Mouse (Mus musculus) C3H10T1/2 (cell line): ENCODE data around the gene Prdx2. TPM values are rescaled to one million over a fixed set of nuclear protein-coding genes. Genes with fewer than 3 reads are reported as not detected.

Source experiments
- polyA plus RNA-seq, 2 experiments: library from polyadenylated mRNA; unstranded; fragments of >200 nt; fragmentation: generic; extraction: Trizol; gene quantifications; one replicate each; pipeline ENCODE4 v1.2.1; 2012; ENCODE audit warnings: missing spikeins in 2 of 2

Prdx2 gene
- 100 to 1,000 TPM; 723 to 905 TPM for polyA plus RNA-seq

GRCm38 (mm10) chr8:84969241-84970134, at the start of gene Prdx2, which contains the start of the genes Gm49661 and Rnaseh2a:
Gene Prdx2 (plus strand): TSS chr8:84969587.
Gene Gm49661 (minus strand): TSS chr8:84969433.
Gene Rnaseh2a (minus strand): TSS chr8:84969767.

DNA sequence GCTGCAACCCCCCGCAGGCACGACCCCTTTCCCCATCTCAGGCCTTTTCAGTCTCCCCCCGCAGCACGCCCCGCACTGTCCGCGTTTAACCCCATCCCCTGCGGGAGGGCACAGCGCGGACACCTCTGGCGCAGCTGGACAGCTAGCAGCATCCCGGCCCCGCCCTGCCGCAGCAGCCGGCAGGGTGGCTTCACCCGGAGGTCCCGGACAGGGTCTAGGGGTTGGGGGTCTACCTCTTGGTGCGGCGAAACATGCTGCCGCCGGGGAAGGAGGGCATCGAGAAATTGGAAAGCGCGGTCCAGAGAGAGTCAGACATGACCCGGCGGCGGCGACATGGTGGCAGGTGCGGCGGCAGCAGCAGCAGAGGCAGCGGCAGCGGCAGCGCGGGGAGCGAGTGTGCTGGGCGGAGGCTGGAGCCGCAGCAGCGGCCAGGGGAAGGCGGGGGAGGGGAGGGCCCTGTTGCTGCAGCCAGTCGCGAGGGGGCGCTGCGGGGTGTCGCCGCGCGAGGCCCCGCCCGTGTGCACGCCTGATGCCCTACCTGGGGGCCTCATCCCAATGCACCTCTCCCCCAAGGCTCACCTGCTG, 32.3 kb upstream of the Prdx2 start, which contains the start of gene Mast1:
Gene Mast1, minus strand, starts transcription at position 398 of the 585 bp plus-strand sequence.

GRCm38 (mm10) chr8:84946528-84947240, 22.7 kb upstream of the Prdx2 start, which contains the start of gene Rtbdn:
Gene Rtbdn (plus strand): TSS chr8:84946991.

GRCm38 (mm10) chr8:84978248-84978940, 9.0 kb downstream of the Prdx2 start, which contains the start of gene Junb:
Gene Junb (minus strand): TSS chr8:84978718.

GRCm38 (mm10) chr8:84990349-84990748, 21.0 kb downstream of the Prdx2 start, which contains the start of gene Hook2:
Gene Hook2 (plus strand): TSS chr8:84990603.

DNA sequence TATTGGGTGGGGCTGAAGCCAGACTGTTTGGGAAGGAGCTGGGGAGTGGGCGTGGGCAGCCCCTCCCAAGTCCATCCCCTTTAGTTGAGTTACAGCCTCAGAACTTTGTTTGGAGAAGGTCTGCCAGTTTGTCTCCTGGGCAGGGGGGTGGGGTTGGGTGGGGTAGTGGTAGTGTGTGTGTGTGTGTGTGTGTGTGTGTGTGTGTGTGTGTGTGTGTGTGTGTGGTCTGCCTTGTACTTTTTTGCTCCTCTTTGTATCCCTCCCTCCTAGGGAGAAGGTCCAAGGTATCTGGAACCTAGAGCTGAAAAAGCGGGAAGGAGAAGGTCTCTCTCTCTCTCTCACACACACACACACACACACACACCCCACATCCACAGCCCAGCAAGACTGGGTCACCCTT, 45.0 kb downstream of the Prdx2 start, which contains the start of gene Best2:
Gene Best2, minus strand, starts transcription at position 101 of the 400 bp plus-strand sequence.

Other genes starting within 250 kb of the Prdx2 start
- gene G430095P16Rik, start 246.6 kb upstream of the Prdx2 start, polyA plus RNA-seq: 10 to 100 TPM in 1 of 2 experiments, 1 to 10 TPM in 1; 8.1 to 10.0 TPM
- gene Nfix, start 169.2 kb upstream of the Prdx2 start, polyA plus RNA-seq: 100 to 1,000 TPM in 1 of 2 experiments, 10 to 100 TPM in 1; 92.3 to 315 TPM
- 10 to 100 TPM in 1 of 2 experiments, 1 to 10 TPM in 1; 2.8 to 12.6 TPM for gene Dand5, start 146.8 kb upstream of the Prdx2 start, polyA plus RNA-seq
- 10 to 100 TPM; 31.0 to 75.6 TPM for gene Gadd45gip1, start 138.1 kb upstream of the Prdx2 start, polyA plus RNA-seq
- gene Rad23a, start 128.9 kb upstream of the Prdx2 start, polyA plus RNA-seq: 10 to 100 TPM; 61.5 to 69.9 TPM
- gene Calr, start 122.7 kb upstream of the Prdx2 start, polyA plus RNA-seq: 100 to 1,000 TPM; 585 to 801 TPM
- gene Farsa, start 112.6 kb upstream of the Prdx2 start, polyA plus RNA-seq: 100 to 1,000 TPM in 1 of 2 experiments, 10 to 100 TPM in 1; 76.6 to 106 TPM
- gene Syce2, start 97.5 kb upstream of the Prdx2 start, polyA plus RNA-seq: 1 to 10 TPM in 1 of 2 experiments, under 1 TPM in 1; 0.08 to 3.1 TPM
- 10 to 100 TPM in 1 of 2 experiments, 1 to 10 TPM in 1; 4.6 to 16.7 TPM for gene Gcdh, start 75.7 kb upstream of the Prdx2 start, polyA plus RNA-seq
- gene Klf1, start 67.7 kb upstream of the Prdx2 start, polyA plus RNA-seq: under 1 TPM; 0.08 to 0.27 TPM
- 10 to 100 TPM; 11.5 to 17.3 TPM for gene Dnase2a, start 61.0 kb upstream of the Prdx2 start, polyA plus RNA-seq
- gene Mast1, start 32.2 kb upstream of the Prdx2 start, polyA plus RNA-seq: under 1 TPM in 1 of 2 experiments, not detected in 1; 0.06 TPM
- under 1 TPM in 1 of 2 experiments, not detected in 1; 0.05 TPM for gene Rtbdn, start 22.6 kb upstream of the Prdx2 start, polyA plus RNA-seq
- not detected for gene Gm49661, start 154 bp upstream of the Prdx2 start, polyA plus RNA-seq
- gene Rnaseh2a, start 180 bp downstream of the Prdx2 start, polyA plus RNA-seq: 100 to 1,000 TPM in 1 of 2 experiments, 10 to 100 TPM in 1; 85.1 to 248 TPM
- gene Junb, start 9.1 kb downstream of the Prdx2 start, polyA plus RNA-seq: 10 to 100 TPM; 27.0 to 43.6 TPM
- gene Hook2, start 21.0 kb downstream of the Prdx2 start, polyA plus RNA-seq: 1 to 10 TPM; 2.4 to 5.2 TPM
- gene Best2, start 44.9 kb downstream of the Prdx2 start, polyA plus RNA-seq: under 1 TPM in 1 of 2 experiments, not detected in 1; 0.17 TPM
- 100 to 1,000 TPM; 150 to 247 TPM for gene Asna1, start 55.7 kb downstream of the Prdx2 start, polyA plus RNA-seq
- 100 to 1,000 TPM; 205 to 250 TPM for gene Trir, start 57.2 kb downstream of the Prdx2 start, polyA plus RNA-seq
- 10 to 100 TPM in 1 of 2 experiments, 1 to 10 TPM in 1; 8.0 to 41.1 TPM for gene Tnpo2, start 67.3 kb downstream of the Prdx2 start, polyA plus RNA-seq
- gene Fbxw9, start 90.5 kb downstream of the Prdx2 start, polyA plus RNA-seq: 10 to 100 TPM; 11.0 to 31.1 TPM
- under 1 TPM in 1 of 2 experiments, not detected in 1; 0.48 TPM for gene Gm5741, start 98.4 kb downstream of the Prdx2 start, polyA plus RNA-seq
- 100 to 1,000 TPM in 1 of 2 experiments, 10 to 100 TPM in 1; 51.7 to 147 TPM for gene Dhps, start 102.2 kb downstream of the Prdx2 start, polyA plus RNA-seq
- gene Wdr83os, start 111.2 kb downstream of the Prdx2 start, polyA plus RNA-seq: 100 to 1,000 TPM; 149 to 151 TPM
- gene Wdr83, start 111.7 kb downstream of the Prdx2 start, polyA plus RNA-seq: 10 to 100 TPM; 14.8 to 25.8 TPM
- gene Man2b1, start 113.7 kb downstream of the Prdx2 start, polyA plus RNA-seq: 10 to 100 TPM in 1 of 2 experiments, 1 to 10 TPM in 1; 6.8 to 20.5 TPM
- under 1 TPM in 1 of 2 experiments, not detected in 1; 0.05 TPM for gene Zfp791, start 153.5 kb downstream of the Prdx2 start, polyA plus RNA-seq
- gene Cks1brt, start 182.3 kb downstream of the Prdx2 start, polyA plus RNA-seq: not detected